Mouse (Mus musculus) common myeloid progenitor, adult 5-6 weeks (primary cell): ENCODE measurements around the gene Fut1. TPM values are rescaled to one million over a fixed set of nuclear protein-coding genes. Genes with fewer than 3 reads are reported as not detected.

Source experiments
- ATAC-seq: replicated peaks from 2 replicates; pipeline ENCODE4 v1.8.0; 2016; ENCODE audit warnings: low read depth, mild to moderate bottlenecking, moderate TSS enrichment, inconsistent platforms; ENCODE audit not compliant: poor library complexity, severe bottlenecking
- total RNA-seq: library from RNA; stranded (forward); fragments of 200-1000, 187-1606 nt; gene quantifications from 2 replicates; pipeline ENCODE4 v1.2.3, GENCODE M21; 2017

Fut1 gene
- total RNA-seq, 1 experiment from 2014 or later, result not detected

- ATAC-seq, result no peak
Observed at GRCm38 (mm10) chr7:45597527-45597926, 19.6 kb upstream of the Fut1 start.

- no peak for ATAC-seq
Observed at GRCm38 (mm10) chr7:45598960-45599879, 17.9 kb upstream of the Fut1 start.

GRCm38 (mm10) chr7:45605704-45606289, 11.3 kb upstream of the Fut1 start:
- ATAC-seq, result no peak

- no peak for ATAC-seq
Observed at GRCm38 (mm10) chr7:45609511-45609910, 7.6 kb upstream of the Fut1 start.

GRCm38 (mm10) chr7:45616277-45616676, 812 bp upstream of the Fut1 start:
- no peak for ATAC-seq

- no peak for ATAC-seq
Observed at GRCm38 (mm10) chr7:45618316-45618715, 1.2 kb downstream of the Fut1 start.

GRCm38 (mm10) chr7:45619592-45619991, 2.5 kb downstream of the Fut1 start:
- no peak for ATAC-seq

- peak; percentile 52; the same call in 1 of the 2 replicates for ATAC-seq
Observed at GRCm38 (mm10) chr7:45621443-45621842, 4.4 kb downstream of the Fut1 start, which contains the start of gene Izumo1. Gene Izumo1 (plus strand): TSS chr7:45621811.

GRCm38 (mm10) chr7:45623507-45623906, 6.4 kb downstream of the Fut1 start:
- ATAC-seq, result peak; percentile 77

GRCm38 (mm10) chr7:45624718-45625117, 7.6 kb downstream of the Fut1 start:
- no peak for ATAC-seq

- no peak for ATAC-seq
Observed at GRCm38 (mm10) chr7:45625481-45625880, 8.4 kb downstream of the Fut1 start.

GRCm38 (mm10) chr7:45626571-45627076, 9.5 kb downstream of the Fut1 start:
- no peak for ATAC-seq

GRCm38 (mm10) chr7:45627261-45627660, 10.2 kb downstream of the Fut1 start, which contains the start of gene Rasip1:
Gene Rasip1 (plus strand): TSS chr7:45627488.
- no peak for ATAC-seq

GRCm38 (mm10) chr7:45628364-45629294, 11.5 kb downstream of the Fut1 start:
- peak; percentile 74 for ATAC-seq

- no peak for ATAC-seq
Observed at GRCm38 (mm10) chr7:45630064-45630907, 13.2 kb downstream of the Fut1 start.

- ATAC-seq, result no peak
Observed at GRCm38 (mm10) chr7:45632499-45632898, 15.4 kb downstream of the Fut1 start.

GRCm38 (mm10) chr7:45634946-45635681, 18.0 kb downstream of the Fut1 start:
- ATAC-seq, result peak; percentile 81
